Mouse (Mus musculus) splenic B cell, adult 2 months (primary cell): ENCODE measurements at regions not wholly inside any gene's neighbourhood (a gene's known extent, or its start where the extent isn't known, plus 50 kb on each side); places are given as distances from the start of the nearest gene placed in this dataset.

ENCODE experiments used
- DNase-seq: peaks from one replicate; pipeline ENCODE4 v3.0.0-alpha.2; 2011; ENCODE audit warnings: low read depth, low spot score
- H3K27me3 ChIP-seq: 2 replicates; pipeline ENCODE4 v1.6.1; 2012; ENCODE audit warnings: mild to moderate bottlenecking, low read length, moderate library complexity, mixed read lengths; ENCODE audit not compliant: control insufficient read depth, poor library complexity, insufficient read depth, severe bottlenecking
- H3K36me3 ChIP-seq: 2 replicates; pipeline ENCODE4 v1.6.1; 2012; ENCODE audit warnings: mild to moderate bottlenecking, low read length, moderate library complexity, mixed read lengths; ENCODE audit not compliant: control insufficient read depth, poor library complexity, insufficient read depth, severe bottlenecking

DNA sequence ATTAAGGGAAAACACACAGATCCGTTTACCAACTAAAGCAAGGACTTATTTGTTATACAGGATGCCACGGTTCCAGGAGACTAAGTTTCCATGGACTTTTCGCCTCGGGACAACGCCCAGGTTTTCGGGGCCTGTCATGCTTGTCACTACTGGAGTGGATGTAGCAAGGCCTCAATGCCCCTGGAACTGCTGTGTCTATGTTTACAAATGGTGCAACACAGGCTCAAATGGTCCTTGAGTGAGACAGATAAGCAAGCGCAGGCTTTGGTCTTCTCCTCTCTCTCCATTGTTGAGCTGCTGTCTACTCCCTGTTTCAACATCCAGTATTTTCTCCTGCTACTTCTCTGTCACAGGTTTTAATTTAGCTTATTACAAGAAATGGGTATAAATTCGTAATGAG is 202.1 kb upstream of the Mmadhc start:
- no peaks in the 10 kb centered on the region for H3K27me3 ChIP-seq
- no peaks in the 10 kb centered on the region for H3K36me3 ChIP-seq
- no peak for DNase-seq

- DNase-seq = no peak
- H3K36me3 ChIP-seq = no peaks in the 10 kb centered on the region
Measured at GRCm38 (mm10) chr2:50496057-50496433, 199.4 kb upstream of the Mmadhc start.

DNA sequence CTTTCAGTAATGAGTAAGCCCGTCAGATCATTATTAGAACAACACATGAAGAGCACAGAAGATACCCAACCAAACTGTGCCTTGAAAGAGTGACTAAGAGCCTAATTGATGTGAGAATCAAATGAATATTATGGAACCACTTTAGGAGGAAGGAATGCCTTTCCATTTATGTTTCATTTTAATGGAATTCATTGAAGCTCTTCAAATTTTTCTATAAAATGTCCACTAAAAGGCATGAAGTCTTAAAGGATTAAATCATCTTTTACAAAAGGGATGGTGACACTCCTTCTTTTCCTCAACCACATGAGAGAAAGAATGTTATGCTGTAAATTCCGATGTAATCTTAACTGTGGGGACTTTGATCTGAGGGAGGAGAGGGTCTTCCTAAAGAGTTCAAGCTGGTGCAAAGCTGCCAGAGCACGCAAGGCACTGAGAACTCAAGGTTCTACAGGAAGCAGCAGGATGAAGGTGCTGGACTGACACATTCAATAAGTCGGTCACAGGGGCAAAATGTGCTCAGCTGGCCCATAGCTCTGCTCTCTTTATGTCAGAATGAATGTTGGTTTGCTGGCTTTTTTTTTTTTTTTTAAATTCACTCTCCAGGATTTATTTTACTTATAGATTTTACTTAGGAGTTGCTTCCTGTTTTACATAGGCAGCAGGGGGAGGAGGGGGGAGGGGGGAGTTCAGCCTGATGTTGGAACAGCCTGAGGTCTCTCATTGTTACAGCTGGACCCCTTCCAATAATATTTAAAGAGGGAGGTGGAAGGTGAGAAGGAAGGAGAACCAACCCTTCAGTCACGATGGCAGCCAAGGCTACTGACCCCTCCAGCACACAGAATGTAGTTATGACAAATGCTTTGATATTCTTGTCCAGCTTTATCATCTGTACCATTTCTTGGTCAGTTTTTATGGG is 198.8 kb upstream of the Mmadhc start:
- Histone ChIP-seq H3K36me3 (no peaks in the 10 kb centered on the region), H3K27me3 (no peaks in the 10 kb centered on the region)
- DNase-seq = no peak

More at GRCm38 (mm10) chr2:50496057-50496433, 199.4 kb upstream of the Mmadhc start:
- no peaks in the 10 kb centered on the region for H3K27me3 ChIP-seq

DNA sequence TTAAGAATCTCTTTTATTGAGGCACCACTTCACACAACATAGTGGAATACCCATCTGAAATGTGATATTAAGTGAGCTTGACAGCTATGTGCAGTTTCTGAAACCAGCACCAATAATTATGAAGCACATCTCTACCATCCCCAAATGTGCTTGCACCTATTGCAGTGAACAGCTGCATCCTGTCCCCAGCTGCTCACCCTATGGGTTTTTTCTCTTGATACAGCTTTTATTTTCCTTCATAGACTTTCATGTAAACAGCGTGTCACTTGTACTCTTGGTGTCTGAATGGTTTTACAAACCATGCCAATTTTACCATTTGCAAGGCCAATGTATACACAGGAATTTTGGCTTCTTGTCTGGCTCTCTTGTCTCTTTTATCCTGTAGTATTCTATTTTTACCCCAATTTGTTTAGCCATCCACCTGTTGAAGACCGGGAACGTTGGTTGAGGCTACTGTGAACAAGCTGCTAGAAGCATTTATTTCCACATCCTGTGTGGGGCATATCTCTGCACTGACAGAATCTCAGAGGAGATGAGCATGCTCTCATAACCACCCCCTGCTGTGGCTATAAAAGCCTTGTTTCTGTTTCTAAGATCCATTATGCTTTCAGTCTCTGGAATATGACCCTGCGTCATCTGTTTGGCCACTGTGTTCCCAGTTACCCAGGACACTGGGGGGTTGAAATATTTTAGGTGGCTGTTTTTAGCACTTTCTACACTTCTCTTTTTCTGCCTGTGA is 197.2 kb upstream of the Mmadhc start:
- Histone ChIP-seq H3K27me3 (no peaks in the 10 kb centered on the region), H3K36me3 (no peaks in the 10 kb centered on the region)
- no peak for DNase-seq

GRCm38 (mm10) chr2:50463799-50464198 is 167.2 kb upstream of the Mmadhc start:
- no peaks in the 10 kb centered on the region for H3K36me3 ChIP-seq
- DNase-seq = no peak
- H3K27me3 ChIP-seq = no peaks in the 10 kb centered on the region

GRCm38 (mm10) chr2:50462378-50462777 is 165.8 kb upstream of the Mmadhc start:
- H3K27me3 ChIP-seq = no peaks in the 10 kb centered on the region
- no peaks in the 10 kb centered on the region for H3K36me3 ChIP-seq
- DNase-seq = no peak

- no peak for DNase-seq
- no peaks in the 10 kb centered on the region for H3K36me3 ChIP-seq
- H3K27me3 ChIP-seq = no peaks in the 10 kb centered on the region
Measured at GRCm38 (mm10) chr2:50456654-50457053, 160.1 kb upstream of the Mmadhc start.

DNA sequence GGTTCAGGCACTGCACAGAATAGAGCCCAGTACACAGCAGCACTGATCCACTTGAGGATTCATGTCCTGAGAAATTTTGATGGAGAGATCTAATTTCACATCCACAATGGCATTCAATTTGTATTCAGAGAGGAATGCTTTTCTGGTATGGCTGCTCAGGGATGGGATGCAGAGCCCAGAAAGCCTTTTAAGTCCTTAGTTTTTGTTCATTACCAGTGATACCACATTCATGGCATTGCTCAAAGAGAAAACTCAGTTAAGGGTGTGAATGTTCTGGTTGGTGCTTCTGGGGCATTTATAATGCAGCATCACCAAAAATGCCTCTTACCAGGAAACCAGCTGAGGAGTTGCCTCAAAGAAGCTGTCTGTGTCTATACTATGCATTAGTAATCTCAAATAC is 151.5 kb upstream of the Mmadhc start:
- Histone ChIP-seq H3K36me3 (no peaks in the 10 kb centered on the region), H3K27me3 (no peaks in the 10 kb centered on the region)
- no peak for DNase-seq

GRCm38 (mm10) chr2:50445963-50446485 is 149.4 kb upstream of the Mmadhc start:
- H3K36me3 ChIP-seq = no peaks in the 10 kb centered on the region
- no peak for DNase-seq
- H3K27me3 ChIP-seq = no peaks in the 10 kb centered on the region

DNA sequence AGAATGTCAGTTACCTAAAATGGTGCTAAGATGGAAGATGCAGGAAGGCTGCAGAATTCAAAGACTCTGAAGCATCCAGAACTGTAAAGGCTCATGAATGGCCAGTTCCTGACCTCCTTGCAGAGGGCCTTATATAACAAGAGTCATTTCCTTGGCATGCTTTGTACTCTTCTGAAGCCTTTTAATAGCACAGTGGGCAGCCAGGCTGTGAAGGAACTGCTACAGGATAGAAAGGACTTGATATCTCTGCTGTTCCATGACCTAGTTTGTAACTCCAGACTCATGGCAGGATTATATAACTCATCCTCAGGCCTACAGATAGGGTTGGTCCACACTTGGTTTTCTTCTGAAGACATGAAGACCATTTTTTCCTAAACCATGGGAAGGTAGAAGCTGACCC is 143.7 kb upstream of the Mmadhc start:
- no peaks in the 10 kb centered on the region for H3K36me3 ChIP-seq
- no peaks in the 10 kb centered on the region for H3K27me3 ChIP-seq
- no peak for DNase-seq

GRCm38 (mm10) chr2:50433166-50433565 is 136.6 kb upstream of the Mmadhc start:
- H3K27me3 ChIP-seq = no peaks in the 10 kb centered on the region
- no peaks in the 10 kb centered on the region for H3K36me3 ChIP-seq
- no peak for DNase-seq

GRCm38 (mm10) chr2:50425151-50425550 is 128.6 kb upstream of the Mmadhc start:
- no peaks in the 10 kb centered on the region for H3K27me3 ChIP-seq
- no peaks in the 10 kb centered on the region for H3K36me3 ChIP-seq
- DNase-seq = no peak

DNA sequence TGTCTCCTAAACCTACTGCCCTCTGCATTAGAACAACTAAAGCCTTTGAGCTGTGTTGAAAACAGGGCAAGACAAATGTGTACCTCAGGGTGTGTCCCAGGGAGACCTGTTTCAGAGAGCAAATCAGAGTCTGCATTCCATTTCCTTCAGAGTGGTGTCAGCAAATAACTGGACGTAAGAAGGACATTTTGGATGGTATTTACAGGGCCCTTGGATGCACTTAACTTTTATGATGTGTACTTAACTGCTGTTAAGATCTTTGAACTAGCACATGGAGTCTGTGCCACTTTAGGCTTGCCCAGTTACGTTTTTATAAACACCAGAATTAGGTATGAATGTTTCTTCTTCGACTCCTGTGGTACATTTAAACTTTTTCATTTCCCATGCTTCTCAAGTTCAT is 123.0 kb upstream of the Mmadhc start:
- H3K36me3 ChIP-seq = no peaks in the 10 kb centered on the region
- H3K27me3 ChIP-seq = no peaks in the 10 kb centered on the region
- no peak for DNase-seq

DNA sequence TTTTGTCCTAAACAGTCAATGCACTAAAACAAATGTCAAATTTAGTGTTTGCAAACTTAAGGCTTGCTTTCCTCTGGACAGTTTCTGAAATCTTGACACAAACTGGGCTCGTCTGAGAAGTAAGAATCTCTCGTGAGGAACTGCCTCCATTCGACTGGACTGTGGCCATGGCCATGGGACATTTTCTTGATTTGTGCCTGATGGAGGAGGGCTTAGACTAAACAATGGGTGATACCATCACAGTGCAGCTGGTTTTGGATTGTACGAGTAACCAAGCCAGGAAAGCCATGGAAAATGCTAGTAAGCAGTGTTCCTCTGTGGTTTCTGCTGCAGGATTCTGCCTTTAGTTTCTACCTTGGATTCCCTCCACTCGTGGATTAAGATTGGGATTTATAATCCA is 121.0 kb upstream of the Mmadhc start:
- H3K27me3 ChIP-seq = no peaks in the 10 kb centered on the region
- no peaks in the 10 kb centered on the region for H3K36me3 ChIP-seq
- no peak for DNase-seq

- no peaks in the 10 kb centered on the region for H3K36me3 ChIP-seq
- no peak for DNase-seq
- no peaks in the 10 kb centered on the region for H3K27me3 ChIP-seq
Measured at GRCm38 (mm10) chr2:50417135-50417534, 120.5 kb upstream of the Mmadhc start.
